In genomic region chr1:62773105-62773920, GRCm38 (mm10) we compare ENCODE assay signal across 18 mouse cellular contexts.
DNase-seq lines count a peak whose midpoint lies in the region; ATAC-seq and TF ChIP-seq lines count a peak whose summit lies in the region.
"Had no signal": no experiment of that assay in that cellular context is flagged by ENCODE, and none has a peak within 500 bp of the region (broad histone marks: within the 10 kb centered on the region; RNA-seq: fewer than 3 reads in every experiment).

No protein-coding gene starts in this region.

- H3K9ac ChIP-seq in ES-E14 (ENCODE audit: insufficient read depth, low read depth, low read length, poor library complexity, severe bottlenecking), result 0 out of 2 replicates have a peak overlapping the region, but pooled peaks have one; percentile 10
- no peak overlapping the region for H3K9ac ChIP-seq in midbrain, embryonic 14.5 days (replicated peaks; ENCODE audit: low read length)
- H3K9ac ChIP-seq: embryonic facial prominence, embryonic 15.5 days; forebrain, embryonic 15.5 days; heart, embryonic 12.5 days; limb, embryonic 15.5 days had no signal

- H3K9me3 ChIP-seq in E14TG2a.4 (ENCODE audit: low read length), result no peaks in the 10 kb centered on the region
- no peaks in the 10 kb centered on the region for H3K9me3 ChIP-seq in ES-E14 (ENCODE audit: control insufficient read depth, insufficient read depth, low read depth, low read length)
- H3K9me3 ChIP-seq in midbrain, embryonic 14.5 days (ENCODE audit: control insufficient read depth, low read length), result no peaks in the 10 kb centered on the region
- H3K9me3 ChIP-seq: embryonic facial prominence, embryonic 15.5 days; forebrain, embryonic 15.5 days; heart, embryonic 12.5 days; limb, embryonic 15.5 days had no signal

- peaks cover 43% of the 10 kb centered on the region for H3K36me3 ChIP-seq in E14TG2a.4 (ENCODE audit: insufficient read depth, low read length)
- no peaks in the 10 kb centered on the region for H3K36me3 ChIP-seq in ES-E14 (ENCODE audit: control insufficient read depth, insufficient read depth, low read length, poor library complexity, severe bottlenecking)
- H3K36me3 ChIP-seq in midbrain, embryonic 14.5 days (ENCODE audit: control insufficient read depth, insufficient read depth, low read length), result peaks cover 23% of the 10 kb centered on the region; the same call in 1 of the 2 replicates
- H3K36me3 ChIP-seq: heart, embryonic 12.5 days had no signal

- TF ChIP-seq CTCF in E14TG2a.4 (conservative IDR thresholded peaks at IDR 0.05; ENCODE audit: low read length), result no peak

- H3K4me1 ChIP-seq in E14TG2a.4 (replicated peaks; ENCODE audit: low read depth, low read length) (peaks cover 98% of the 10 kb centered on the region), ES-E14 (ENCODE audit: control insufficient read depth in 2 of 2, insufficient read depth in 2 of 2, low read length in 2 of 2, poor library complexity in 1 of 2) (peaks cover 8 to 45% of the 10 kb centered on the region in 2 experiments)
- peaks cover 3% of the 10 kb centered on the region; the same call in 1 of the 2 replicates for H3K4me1 ChIP-seq in midbrain, embryonic 14.5 days (ENCODE audit: control insufficient read depth, insufficient read depth, low read length)
- H3K4me1 ChIP-seq: forebrain, embryonic 15.5 days had no signal

- DNase-seq in ES-E14 (ENCODE audit: low read depth, low spot score), result no peak
- DNase-seq in liver, result peak; percentile 41
- DNase-seq in cerebellum, adult 8-10 months, result no peak
- DNase-seq in midbrain, embryonic 14.5 days, result no peak
- no peak for DNase-seq in embryo, embryonic 10 days (ENCODE audit: low spot score)
- DNase-seq: adrenal gland, adult 2 months; cerebellum, postnatal 36 days; gastrocnemius, postnatal 14 days; kidney, adult 8-10 months; right cerebral cortex, postnatal 4 days; thymus, postnatal 4 days had no signal

- 75% methylated on average over 10 of the region's 10 CpGs for WGBS in midbrain, embryonic 14.5 days

- ATAC-seq in megakaryocyte progenitor cell, adult 5-6 weeks (replicated peaks; ENCODE audit: poor library complexity), result peak; percentile 56
- ATAC-seq in activated CD4-positive, CD25-positive, alpha-beta regulatory T cell, adult 4 months, result no peak
- ATAC-seq in midbrain, embryonic 14.5 days (ENCODE audit: low FRiP score, low TSS enrichment), result no peak
- ATAC-seq: forebrain, embryonic 15.5 days had no signal

- no peak overlapping the region for H3K27ac ChIP-seq in ES-E14 (ENCODE audit: insufficient read depth, low read depth, low read length, poor library complexity, severe bottlenecking)
- no peak overlapping the region for H3K27ac ChIP-seq in midbrain, embryonic 14.5 days (replicated peaks; ENCODE audit: low read depth, low read length)
- H3K27ac ChIP-seq: embryonic facial prominence, embryonic 15.5 days; forebrain, embryonic 15.5 days; limb, embryonic 15.5 days had no signal

- peak overlapping the region; percentile 57 for H3K4me3 ChIP-seq in E14TG2a.4 (replicated peaks; ENCODE audit: low read length)
- H3K4me3 ChIP-seq in ES-E14 (ENCODE audit: insufficient read depth in 1 of 2, low read depth in 1 of 2, low read length in 2 of 2, poor library complexity in 1 of 2, severe bottlenecking in 1 of 2), result peak overlapping the region in 1 of 2 experiments; percentile 3; a peak in 1 of 4 replicates
- H3K4me3 ChIP-seq in midbrain, embryonic 14.5 days (replicated peaks; ENCODE audit: low read depth, low read length), result no peak overlapping the region
- H3K4me3 ChIP-seq: embryonic facial prominence, embryonic 15.5 days; forebrain, embryonic 15.5 days; heart, embryonic 12.5 days; limb, embryonic 15.5 days had no signal

- in situ Hi-C loops in ES-E14 (cut with MboI; ENCODE audit: low sequenced_read_pairs in 2 of 2, unreplicated experiment in 2 of 2), result no loop called here

- no peaks in the 10 kb centered on the region for H3K27me3 ChIP-seq in E14TG2a.4 (ENCODE audit: insufficient read depth, low read length)
- H3K27me3 ChIP-seq in midbrain, embryonic 14.5 days (ENCODE audit: control insufficient read depth, insufficient read depth, low read length), result no peaks in the 10 kb centered on the region; the same call in 1 of the 2 replicates
- H3K27me3 ChIP-seq: embryonic facial prominence, embryonic 15.5 days; forebrain, embryonic 15.5 days; heart, embryonic 12.5 days; limb, embryonic 15.5 days had no signal

- H3K4me2 ChIP-seq in midbrain, embryonic 14.5 days (ENCODE audit: low read length), result no peak overlapping the region
- H3K4me2 ChIP-seq: embryonic facial prominence, embryonic 15.5 days; forebrain, embryonic 15.5 days; heart, embryonic 12.5 days; limb, embryonic 15.5 days had no signal

TF ChIP-seq in ES-E14, 5 proteins besides CTCF, POLR2A, EP300 and RAD21:
- TF ChIP-seq MAFK (IDR thresholded peaks at IDR 0.05; ENCODE audit: insufficient read depth, low read depth, low read length) (no peak), HCFC1 (IDR thresholded peaks at IDR 0.05; ENCODE audit: borderline replicate concordance, insufficient read depth, low read length) (no peak), ZNF384 (IDR thresholded peaks at IDR 0.05; ENCODE audit: low read depth, low read length) (no peak), CHD2 (IDR thresholded peaks at IDR 0.05; ENCODE audit: low read depth, low read length) (no peak)
TF ChIP-seq in ES-E14: peak in this region for 0.
